Mouse (Mus musculus) cerebellum, adult 2 months (tissue): Measurements from ENCODE around the gene Cnr2. TPM values are rescaled to one million over a fixed set of nuclear protein-coding genes. Genes with fewer than 3 reads are reported as not detected.

ENCODE experiments used
- DNase-seq, 2 experiments: peaks; one replicate each; pipeline ENCODE4 v3.0.0; 2021
- H3K27ac ChIP-seq: fragments of 200-500 bp; 2 replicates; pipeline ENCODE4 v1.5.1; 2012; ENCODE audit warnings: low read length, control low read depth, inconsistent platforms; ENCODE audit not compliant: insufficient read depth
- H3K27me3 ChIP-seq: fragments of 200-500 bp; 2 replicates; pipeline ENCODE4 v1.6.1; 2012; ENCODE audit warnings: inconsistent platforms, mild to moderate bottlenecking, low read length, moderate library complexity; ENCODE audit not compliant: control insufficient read depth, insufficient read depth
- H3K4me1 ChIP-seq: fragments of 200-500 bp; 2 replicates; pipeline ENCODE4 v1.6.1; 2011; ENCODE audit warnings: low read length; ENCODE audit not compliant: control insufficient read depth, insufficient read depth
- H3K4me3 ChIP-seq: fragments of 200-500 bp; replicated peaks from 2 replicates; pipeline ENCODE3; 2011; ENCODE audit warnings: mild to moderate bottlenecking, low read depth, low read length, control low read depth; ENCODE audit not compliant: insufficient read depth
- CTCF ChIP-seq: fragments of 200-500 bp; IDR thresholded peaks from 2 replicates; pipeline ENCODE4 v1.5.1; 2011; ENCODE audit warnings: low read depth, mild to moderate bottlenecking, control low read depth, low read length, moderate library complexity, borderline replicate concordance; ENCODE audit not compliant: insufficient read depth
- POLR2A ChIP-seq: fragments of 200-500 bp; IDR thresholded peaks from 2 replicates; pipeline ENCODE4 v1.6.1; 2011; ENCODE audit warnings: low read length, control low read depth, borderline replicate concordance; ENCODE audit not compliant: insufficient read depth
- WGBS: fragments of 180-500 bp; shearing (Covaris S2); methylation state at CpG from one replicate; pipeline ENCODE4 v1.1.7; 2018; 5-methylcytosine and 5-hydroxymethylcytosine counted together
- polyA plus RNA-seq: library from polyadenylated mRNA; depleted of rRNA; stranded (reverse); fragments of >200 nt; gene quantifications from 2 replicates; pipeline ENCODE4 v1.2.3, GENCODE M21; 2012

The Cnr2 gene
- polyA plus RNA-seq, 1 experiment: 0.05 TPM

DNA sequence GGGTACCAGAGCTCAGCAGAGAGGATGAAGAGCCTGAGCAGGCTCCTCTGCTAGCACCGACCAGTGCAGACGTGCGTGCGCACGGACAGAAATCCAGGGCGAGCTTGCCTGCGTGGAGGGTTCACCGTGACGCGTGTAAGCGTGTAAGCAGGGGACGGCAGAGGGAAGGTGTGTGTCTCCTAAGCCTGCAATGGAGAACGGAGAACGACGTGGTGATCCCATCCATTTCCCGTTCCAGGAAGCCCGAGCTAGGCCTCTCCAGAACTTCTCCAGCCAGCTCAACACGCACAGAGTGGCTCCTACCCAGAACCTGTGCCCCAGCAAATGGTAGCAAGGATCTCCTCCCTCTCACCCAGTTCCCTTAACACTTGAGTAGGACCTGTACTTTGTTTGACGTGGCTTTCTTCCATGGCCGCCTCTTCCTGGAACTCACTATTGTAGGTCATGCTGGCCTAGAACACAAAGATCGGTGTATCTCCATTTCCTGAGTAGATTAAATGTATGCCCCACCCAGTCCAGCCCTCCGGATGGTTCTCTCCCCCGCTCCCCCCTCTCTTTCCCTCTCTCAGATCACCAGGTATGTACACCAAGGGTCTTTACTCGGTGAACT, 6.6 kb upstream of the Cnr2 start:
- H3K27ac ChIP-seq: no peak overlapping the region
- TF ChIP-seq CTCF (no peak), POLR2A (no peak)
- H3K4me3 ChIP-seq: no peak overlapping the region
- DNase-seq: no peak
- H3K27me3 ChIP-seq: no peaks in the 10 kb centered on the region
- H3K4me1 ChIP-seq: no peaks in the 10 kb centered on the region
- 93% methylated on average over 24 of the region's 24 CpGs for WGBS

DNA sequence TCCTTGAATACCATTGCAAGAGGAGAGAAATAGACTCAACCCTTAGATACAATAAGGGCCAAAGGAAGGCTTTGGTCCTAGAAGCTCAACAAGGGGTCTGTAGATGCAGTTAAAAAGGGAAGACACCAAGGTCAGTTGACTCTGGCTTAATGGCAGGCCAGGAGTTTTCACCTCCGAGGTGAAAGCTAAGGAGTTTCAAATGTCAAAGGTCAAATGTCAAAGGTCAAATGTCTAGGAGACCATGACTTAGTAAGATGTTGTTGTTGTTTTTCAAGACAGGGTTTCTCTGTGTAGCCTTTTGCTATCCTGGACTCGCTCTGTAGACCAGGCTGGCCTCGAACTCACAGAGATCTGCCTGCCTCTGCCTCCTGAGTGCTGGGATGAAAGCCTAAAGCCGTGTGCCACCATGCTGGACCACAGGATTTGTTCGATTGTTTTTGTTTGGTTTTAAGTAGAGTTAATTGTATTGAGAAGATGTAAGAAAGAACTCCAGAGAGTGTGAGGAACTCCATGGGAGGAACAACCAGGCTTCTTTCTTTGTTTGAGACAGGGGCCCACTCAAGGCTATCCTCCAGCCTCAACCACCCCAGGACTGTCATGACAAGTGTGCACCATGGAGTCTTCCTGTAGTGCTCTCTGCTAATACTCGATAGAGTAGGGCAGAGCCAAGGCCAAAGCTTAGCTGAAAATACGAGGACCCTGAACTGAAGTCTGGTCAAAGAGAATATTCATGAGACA, 5.9 kb upstream of the Cnr2 start:
- WGBS: 79% methylated on average over 7 of the region's 7 CpGs
- Histone ChIP-seq H3K27me3 (no peaks in the 10 kb centered on the region), H3K27ac (no peak overlapping the region), H3K4me1 (no peaks in the 10 kb centered on the region), H3K4me3 (no peak overlapping the region)
- TF ChIP-seq POLR2A: no peak
- no peak for TF ChIP-seq CTCF
- DNase-seq: no peak

DNA sequence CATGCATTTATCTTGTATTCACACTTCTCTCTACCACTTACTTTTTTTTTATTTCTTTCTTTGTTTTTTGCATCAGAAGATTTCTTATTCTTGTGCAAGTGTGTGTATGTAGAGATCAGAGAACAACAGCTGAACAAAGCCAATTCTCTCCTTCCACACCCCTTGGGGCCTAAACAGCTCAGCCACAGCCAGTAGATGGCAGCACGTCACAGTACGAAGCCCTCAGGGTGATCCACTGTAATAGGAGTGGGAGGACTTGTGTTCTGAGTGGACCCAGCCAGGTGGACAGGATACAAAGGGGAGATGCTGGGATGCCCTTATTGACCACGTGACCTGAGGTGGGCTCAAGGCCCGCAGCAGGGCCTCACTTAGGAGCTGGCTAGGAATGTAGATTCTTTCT, 5.3 kb upstream of the Cnr2 start:
- peak; percentile 69 to 74 for DNase-seq
- no peaks in the 10 kb centered on the region for H3K27me3 ChIP-seq
- WGBS: 4% methylated on average over 4 of the region's 4 CpGs
- H3K27ac ChIP-seq: no peak overlapping the region
- H3K4me3 ChIP-seq: no peak overlapping the region
- TF ChIP-seq CTCF (peak; percentile 97), POLR2A (no peak)
- no peaks in the 10 kb centered on the region for H3K4me1 ChIP-seq

DNA sequence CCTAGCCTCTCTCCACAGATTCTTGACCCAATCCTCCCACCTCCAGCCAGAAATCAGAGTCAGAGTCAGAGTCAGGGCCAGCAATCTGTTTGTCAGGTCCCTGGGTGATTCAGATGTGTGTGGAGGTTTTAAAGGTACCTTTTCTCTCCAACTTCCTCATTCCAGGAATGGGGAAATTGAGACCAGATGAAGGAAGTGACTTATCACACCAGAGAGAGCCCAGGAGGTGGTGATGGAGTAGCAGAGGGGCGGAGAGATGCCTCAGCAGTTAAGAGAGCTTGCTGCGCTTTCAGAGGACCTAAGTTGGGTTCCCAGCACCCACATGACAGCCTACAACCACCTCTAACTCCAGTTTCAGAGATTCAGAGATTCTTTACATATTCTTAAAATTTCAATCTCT, 3.7 kb upstream of the Cnr2 start:
- Histone ChIP-seq H3K27me3 (no peaks in the 10 kb centered on the region), H3K4me1 (no peaks in the 10 kb centered on the region), H3K4me3 (no peak overlapping the region), H3K27ac (no peak overlapping the region)
- no peak for DNase-seq
- 87% methylated on average over 2 of the region's 2 CpGs for WGBS
- TF ChIP-seq POLR2A: no peak
- no peak for TF ChIP-seq CTCF

DNA sequence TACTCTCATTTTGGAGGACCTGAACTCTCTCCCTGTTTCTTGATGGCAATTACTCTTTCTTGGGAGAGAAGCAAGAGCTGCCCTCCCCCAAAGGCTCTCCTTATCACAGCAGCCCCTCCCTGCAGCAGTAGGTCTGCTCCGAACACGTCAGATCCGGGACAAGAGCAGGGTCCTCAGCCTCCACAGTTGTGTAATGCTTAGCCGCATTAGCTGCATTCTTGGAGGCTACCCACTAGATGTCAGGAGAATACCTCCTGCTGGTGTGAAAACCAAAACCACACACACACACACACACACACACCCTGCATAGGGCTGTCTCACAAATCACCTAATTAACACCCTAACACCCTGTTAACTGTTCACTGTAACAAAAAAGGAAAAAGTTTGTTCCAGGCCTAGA, 2.3 kb upstream of the Cnr2 start:
- Histone ChIP-seq H3K4me1 (no peaks in the 10 kb centered on the region), H3K27ac (no peak overlapping the region), H3K4me3 (no peak overlapping the region), H3K27me3 (no peaks in the 10 kb centered on the region)
- TF ChIP-seq POLR2A (no peak), CTCF (no peak)
- no peak for DNase-seq
- 63% methylated on average over 4 of the region's 4 CpGs for WGBS

DNA sequence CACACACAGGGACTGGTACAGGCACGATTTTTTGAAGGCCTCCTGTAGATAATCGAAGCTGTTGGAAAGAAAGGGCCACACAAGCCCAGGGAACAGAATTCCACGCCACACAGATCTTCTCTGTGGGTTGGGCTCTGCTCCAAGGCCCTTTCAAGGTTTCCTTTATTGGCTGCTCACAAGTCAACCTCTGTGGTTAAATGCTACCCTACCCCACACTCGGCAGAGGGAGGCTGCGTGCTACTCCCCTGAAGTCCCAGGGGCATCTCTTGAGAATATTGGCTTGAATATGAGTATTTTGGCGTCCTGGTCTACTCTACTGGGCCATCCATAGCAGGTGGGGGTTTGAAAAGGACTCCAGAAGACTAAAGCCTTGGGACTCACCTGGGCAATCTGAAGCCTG, 963 bp downstream of the Cnr2 start:
- Histone ChIP-seq H3K4me1 (no peaks in the 10 kb centered on the region), H3K27ac (no peak overlapping the region), H3K4me3 (no peak overlapping the region), H3K27me3 (no peaks in the 10 kb centered on the region)
- no peak for TF ChIP-seq POLR2A
- WGBS: 64% methylated on average over 6 of the region's 6 CpGs
- DNase-seq: no peak

DNA sequence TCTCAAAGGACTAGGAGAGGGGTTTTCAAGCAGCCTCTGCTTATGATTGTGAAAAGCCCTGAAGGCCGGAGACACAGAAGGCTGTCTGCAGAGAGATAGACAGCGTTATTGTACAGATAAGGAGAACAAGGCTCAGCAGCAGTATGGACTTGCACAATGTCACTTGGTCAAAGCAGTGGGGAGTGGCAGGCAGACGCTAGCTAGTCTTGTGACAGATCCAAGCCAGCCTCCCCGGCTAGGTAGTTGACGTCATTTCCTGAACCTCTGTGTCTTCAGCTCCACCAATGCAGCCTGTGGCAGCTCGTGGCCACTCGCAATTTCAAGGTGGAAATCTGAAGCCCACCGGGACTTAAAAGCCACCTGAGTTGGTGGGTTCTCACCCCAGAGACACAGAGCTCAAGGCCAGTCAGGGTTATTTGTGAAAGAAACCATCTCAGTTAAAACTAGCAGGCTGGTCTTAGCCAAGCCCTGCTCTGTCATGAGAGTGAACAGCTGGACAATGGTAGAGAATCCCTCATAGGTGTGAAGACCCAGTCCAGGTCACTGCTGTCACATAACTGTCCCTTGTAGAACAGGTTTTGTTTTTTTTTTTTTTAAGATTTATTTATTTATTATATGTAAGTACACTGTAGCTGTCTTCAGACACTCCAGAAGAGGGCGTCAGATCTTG, 3.3 kb downstream of the Cnr2 start:
- 79% methylated on average over 9 of the region's 9 CpGs for WGBS
- no peak for TF ChIP-seq POLR2A
- no peak for TF ChIP-seq CTCF
- DNase-seq: no peak
- H3K27ac ChIP-seq: no peak overlapping the region
- no peaks in the 10 kb centered on the region for H3K4me1 ChIP-seq
- H3K27me3 ChIP-seq: no peaks in the 10 kb centered on the region
- H3K4me3 ChIP-seq: no peak overlapping the region

DNA sequence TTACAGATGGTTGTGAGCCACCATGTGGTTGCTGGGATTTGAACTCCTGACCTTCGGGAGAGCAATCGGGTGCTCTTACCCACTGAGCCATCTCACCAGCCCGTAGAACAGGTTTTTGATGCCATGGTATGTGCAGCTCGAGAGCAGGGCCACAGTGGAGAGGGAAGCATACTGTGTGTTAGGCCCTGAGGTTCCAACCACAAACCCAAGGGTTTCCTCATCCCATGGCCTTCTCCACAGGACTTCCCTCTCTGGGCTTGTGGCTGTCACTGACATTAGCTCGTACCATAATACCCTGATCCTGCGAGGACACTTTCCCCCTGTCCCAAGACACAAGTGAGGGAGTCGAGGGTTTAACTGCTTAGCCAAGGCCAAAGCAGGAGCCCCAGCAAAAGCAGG, 3.9 kb downstream of the Cnr2 start:
- H3K4me1 ChIP-seq: no peaks in the 10 kb centered on the region
- no peak for TF ChIP-seq CTCF
- H3K27ac ChIP-seq: no peak overlapping the region
- WGBS: 89% methylated on average over 7 of the region's 7 CpGs
- no peaks in the 10 kb centered on the region for H3K27me3 ChIP-seq
- DNase-seq: no peak
- H3K4me3 ChIP-seq: no peak overlapping the region
